Mouse (Mus musculus) 416B (cell line): ENCODE data around the gene Rnf186.

ENCODE experiments used
- DNase-seq: peaks from one replicate; pipeline ENCODE4 v3.0.0; 2011; ENCODE audit warnings: low read depth

Rnf186 gene

GRCm38 (mm10) chr4:139013281-139013680 is 46.4 kb downstream of the Rnf186 start:
- no peak for DNase-seq

DNA sequence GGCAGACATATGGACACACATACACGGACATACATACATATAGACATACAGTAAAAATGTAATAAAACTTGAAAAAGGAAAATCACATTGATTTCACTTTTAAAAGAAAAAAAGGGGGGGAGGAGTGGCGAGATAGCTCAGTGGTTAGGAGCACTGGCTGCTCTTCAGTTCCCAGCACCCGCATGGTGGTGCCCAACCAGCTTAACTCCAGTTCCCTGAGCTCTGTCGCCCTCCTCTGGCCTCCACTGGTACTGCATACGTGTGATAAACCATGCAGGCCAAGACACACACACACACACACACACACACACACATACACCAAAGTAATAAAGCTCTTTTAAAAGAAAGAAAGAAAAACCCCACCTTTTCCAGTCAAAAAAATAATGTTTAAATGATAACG is 47.9 kb downstream of the Rnf186 start:
- no peak for DNase-seq
